Mouse (Mus musculus): Measurements from ENCODE around the gene Tmem210. TPM values are rescaled to one million over a fixed set of nuclear protein-coding genes. Genes with fewer than 3 reads are reported as not detected.

Gene Tmem210
- polyA plus RNA-seq, 1 experiment from 2014 or later, result not detected

Other genes with a start within 250 kb of the Tmem210 start
- gene Nsmf, start 233.8 kb upstream of the Tmem210 start, polyA plus RNA-seq (2015; fragmentation: Nextera tagmentation; extraction: Ambion mirVana), result 9.5 and 10.8 TPM in 2 replicates
- 5.3 and 8.0 TPM in 2 replicates for gene Entpd8, start 207.8 kb upstream of the Tmem210 start, polyA plus RNA-seq (2015; fragmentation: Nextera tagmentation; extraction: Ambion mirVana)
- 0.82 and 0.85 TPM in 2 replicates for gene Noxa1, start 193.0 kb upstream of the Tmem210 start, polyA plus RNA-seq (2015; fragmentation: Nextera tagmentation; extraction: Ambion mirVana)
- gene Nrarp, start 107.4 kb upstream of the Tmem210 start, polyA plus RNA-seq (2015; fragmentation: Nextera tagmentation; extraction: Ambion mirVana), result 1.1 and 1.3 TPM in 2 replicates
- gene Tor4a, start 91.3 kb upstream of the Tmem210 start, polyA plus RNA-seq (2015; fragmentation: Nextera tagmentation; extraction: Ambion mirVana), result 6.5 and 6.6 TPM in 2 replicates
- gene Nelfb, start 76.7 kb upstream of the Tmem210 start, polyA plus RNA-seq (2015; fragmentation: Nextera tagmentation; extraction: Ambion mirVana), result 33.9 and 34.9 TPM in 2 replicates
- gene Stpg3, start 73.5 kb upstream of the Tmem210 start, polyA plus RNA-seq (2015; fragmentation: Nextera tagmentation; extraction: Ambion mirVana), result not detected in 2 replicates
- not detected in 2 replicates for gene Fam166a, start 69.4 kb upstream of the Tmem210 start, polyA plus RNA-seq (2015; fragmentation: Nextera tagmentation; extraction: Ambion mirVana)
- 590 and 624 TPM in 2 replicates for gene Tubb4b, start 63.4 kb upstream of the Tmem210 start, polyA plus RNA-seq (2015; fragmentation: Nextera tagmentation; extraction: Ambion mirVana)
- gene Slc34a3, start 53.8 kb upstream of the Tmem210 start, polyA plus RNA-seq (2015; fragmentation: Nextera tagmentation; extraction: Ambion mirVana), result 0.08 TPM in 1 of 2 replicates, not detected in the other
- not detected in 2 replicates for gene Rnf224, start 51.4 kb upstream of the Tmem210 start, polyA plus RNA-seq (2015; fragmentation: Nextera tagmentation; extraction: Ambion mirVana)
- 0.77 TPM in 1 of 2 replicates, not detected in the other for gene Rnf208, start 45.9 kb upstream of the Tmem210 start, polyA plus RNA-seq (2015; fragmentation: Nextera tagmentation; extraction: Ambion mirVana)
- gene Cysrt1, start 45.7 kb upstream of the Tmem210 start, polyA plus RNA-seq (2015; fragmentation: Nextera tagmentation; extraction: Ambion mirVana), result not detected in 2 replicates
- 1.4 and 1.8 TPM in 2 replicates for gene AL732309.1, start 41.3 kb upstream of the Tmem210 start, polyA plus RNA-seq (2015; fragmentation: Nextera tagmentation; extraction: Ambion mirVana)
- 10.9 and 12.0 TPM in 2 replicates for gene Tmem203, start 32.7 kb upstream of the Tmem210 start, polyA plus RNA-seq (2015; fragmentation: Nextera tagmentation; extraction: Ambion mirVana)
- 3.7 and 4.7 TPM in 2 replicates for gene Tprn, start 25.5 kb upstream of the Tmem210 start, polyA plus RNA-seq (2015; fragmentation: Nextera tagmentation; extraction: Ambion mirVana)
- 94.7 and 111 TPM in 2 replicates for gene Ssna1, start 15.7 kb upstream of the Tmem210 start, polyA plus RNA-seq (2015; fragmentation: Nextera tagmentation; extraction: Ambion mirVana)
- 40.1 and 40.5 TPM in 2 replicates for gene Anapc2, start 15.7 kb upstream of the Tmem210 start, polyA plus RNA-seq (2015; fragmentation: Nextera tagmentation; extraction: Ambion mirVana)
- gene Lrrc26, start 1.8 kb downstream of the Tmem210 start, polyA plus RNA-seq (2015; fragmentation: Nextera tagmentation; extraction: Ambion mirVana), result not detected in 2 replicates
- 0.02 TPM in 1 of 2 replicates, not detected in the other for gene Grin1, start 31.0 kb downstream of the Tmem210 start, polyA plus RNA-seq (2015; fragmentation: Nextera tagmentation; extraction: Ambion mirVana)
- gene Man1b1, start 44.2 kb downstream of the Tmem210 start, polyA plus RNA-seq (2015; fragmentation: Nextera tagmentation; extraction: Ambion mirVana), result 15.3 and 17.2 TPM in 2 replicates
- 10.8 and 11.5 TPM in 2 replicates for gene Dpp7, start 68.2 kb downstream of the Tmem210 start, polyA plus RNA-seq (2015; fragmentation: Nextera tagmentation; extraction: Ambion mirVana)
- gene Uap1l1, start 77.5 kb downstream of the Tmem210 start, polyA plus RNA-seq (2015; fragmentation: Nextera tagmentation; extraction: Ambion mirVana), result 12.6 and 14.0 TPM in 2 replicates
- gene Sapcd2, start 84.2 kb downstream of the Tmem210 start, polyA plus RNA-seq (2015; fragmentation: Nextera tagmentation; extraction: Ambion mirVana), result 14.7 and 16.2 TPM in 2 replicates
- 0.54 and 1.0 TPM in 2 replicates for gene Entpd2, start 107.7 kb downstream of the Tmem210 start, polyA plus RNA-seq (2015; fragmentation: Nextera tagmentation; extraction: Ambion mirVana)
- 4.7 and 4.8 TPM in 2 replicates for gene Npdc1, start 111.2 kb downstream of the Tmem210 start, polyA plus RNA-seq (2015; fragmentation: Nextera tagmentation; extraction: Ambion mirVana)
- 0.96 and 1.2 TPM in 2 replicates for gene Fut7, start 135.1 kb downstream of the Tmem210 start, polyA plus RNA-seq (2015; fragmentation: Nextera tagmentation; extraction: Ambion mirVana)
- 1.3 and 1.8 TPM in 2 replicates for gene Abca2, start 140.6 kb downstream of the Tmem210 start, polyA plus RNA-seq (2015; fragmentation: Nextera tagmentation; extraction: Ambion mirVana)
- 0.54 and 0.63 TPM in 2 replicates for gene Clic3, start 168.7 kb downstream of the Tmem210 start, polyA plus RNA-seq (2015; fragmentation: Nextera tagmentation; extraction: Ambion mirVana)
- 10.1 TPM in 2 replicates for gene Paxx, start 172.9 kb downstream of the Tmem210 start, polyA plus RNA-seq (2015; fragmentation: Nextera tagmentation; extraction: Ambion mirVana)
- gene Ptgds, start 181.9 kb downstream of the Tmem210 start, polyA plus RNA-seq (2015; fragmentation: Nextera tagmentation; extraction: Ambion mirVana), result 0.35 and 0.71 TPM in 2 replicates
- gene Lcn12, start 205.8 kb downstream of the Tmem210 start, polyA plus RNA-seq (2015; fragmentation: Nextera tagmentation; extraction: Ambion mirVana), result not detected in 2 replicates
- gene Fbxw5, start 212.6 kb downstream of the Tmem210 start, polyA plus RNA-seq (2015; fragmentation: Nextera tagmentation; extraction: Ambion mirVana), result 23.8 and 24.7 TPM in 2 replicates
- 90.7 and 105 TPM in 2 replicates for gene C8g, start 213.6 kb downstream of the Tmem210 start, polyA plus RNA-seq (2015; fragmentation: Nextera tagmentation; extraction: Ambion mirVana)

Measured in liver, embryonic 16.5 days (tissue).